Mouse (Mus musculus): Measurements from ENCODE around the gene Mfsd12. TPM values are rescaled to one million over a fixed set of nuclear protein-coding genes. Genes with fewer than 3 reads are reported as not detected.

Mfsd12 gene
- total and polyA plus RNA-seq, 2 experiments from 2014 or later = 10.1 to 23.4 TPM

DNA sequence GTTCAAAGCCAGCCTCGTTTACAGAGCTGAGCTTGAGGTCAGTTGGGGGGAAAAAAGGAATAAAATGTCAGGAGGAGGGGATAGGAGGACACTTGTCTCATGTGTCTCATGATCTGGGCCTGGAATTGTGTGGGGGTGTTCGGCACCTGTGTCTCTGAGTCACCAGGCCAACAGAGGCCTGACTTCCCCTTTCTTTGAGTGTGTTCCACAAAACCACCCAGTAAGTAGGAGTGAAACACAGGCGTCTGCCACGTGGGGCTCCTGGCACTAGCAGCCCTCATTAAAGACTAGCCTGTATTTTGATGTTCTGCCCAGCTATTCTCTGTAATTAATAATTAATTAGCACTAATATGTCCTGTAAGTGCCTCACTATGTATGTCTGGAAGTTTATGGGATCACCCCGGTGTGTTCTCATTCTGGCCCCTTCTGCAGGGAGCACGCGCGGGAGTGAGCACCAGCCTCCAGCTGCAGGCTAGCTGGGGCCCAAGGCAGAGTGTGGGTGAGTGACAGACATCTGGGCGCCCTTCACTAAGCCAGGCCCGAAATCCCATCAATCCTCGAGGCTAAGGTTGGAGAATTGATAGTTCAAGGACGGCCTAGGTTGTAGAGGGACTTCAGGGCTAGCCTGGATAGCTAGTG is 820 bp upstream of the Mfsd12 start:
- no peaks in the 10 kb centered on the region for H3K27me3 ChIP-seq (ENCODE audit: insufficient read depth, low read length)
- H3K4me2 ChIP-seq (ENCODE audit: low read depth) = peak overlapping the region; percentile 95; the same call in 1 of the 2 replicates
- 43% methylated on average over 12 of the region's 12 CpGs for WGBS
- no peak overlapping the region for H3K4me3 ChIP-seq (ENCODE audit: low read depth, low read length)
- ATAC-seq = no peak
- H3K27ac ChIP-seq (ENCODE audit: low read depth, low read length) = no peak overlapping the region
- no peak overlapping the region for H3K9ac ChIP-seq
- H3K4me1 ChIP-seq (ENCODE audit: insufficient read depth) = peaks cover 8% of the 10 kb centered on the region
- no peak for TF ChIP-seq CTCF (IDR thresholded peaks at IDR 0.05; ENCODE audit: low read depth)
- DNase-seq = no peak
- no peaks in the 10 kb centered on the region for H3K9me3 ChIP-seq (ENCODE audit: low read length)
- H3K36me3 ChIP-seq (ENCODE audit: insufficient read depth) = no peaks in the 10 kb centered on the region

DNA sequence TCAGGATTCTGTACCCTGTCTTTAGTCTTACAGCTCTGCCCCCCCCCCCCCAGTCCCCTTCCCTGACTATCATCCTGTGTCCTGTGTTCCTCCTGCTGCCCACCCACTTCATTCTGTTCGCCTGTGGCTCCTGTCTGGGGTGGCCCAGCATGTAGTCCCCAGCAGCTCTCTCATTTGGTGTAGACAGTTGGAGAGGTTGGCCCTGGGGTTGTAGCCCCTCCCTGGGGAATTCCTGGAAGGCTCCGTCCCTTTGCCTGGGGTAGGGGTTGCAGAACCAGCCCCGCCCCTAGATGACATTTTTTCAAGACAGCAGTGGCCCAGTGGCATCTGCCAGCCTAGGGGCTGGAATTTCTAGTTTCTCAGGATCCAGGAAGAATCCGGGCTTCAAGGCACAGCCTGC is 918 bp downstream of the Mfsd12 start:
- ATAC-seq (no peak), DNase-seq (no peak)
- no peak for TF ChIP-seq CTCF (IDR thresholded peaks at IDR 0.05; ENCODE audit: low read depth)
- Histone ChIP-seq H3K27me3 (ENCODE audit: insufficient read depth, low read length) (0 out of 2 replicates have a peak, but pooled peaks cover under 1% of the 10 kb centered on the region), H3K9me3 (ENCODE audit: low read length) (no peaks in the 10 kb centered on the region), H3K36me3 (ENCODE audit: insufficient read depth) (0 out of 2 replicates have a peak, but pooled peaks cover 8% of the 10 kb centered on the region), H3K4me1 (ENCODE audit: insufficient read depth) (peaks cover 8% of the 10 kb centered on the region), H3K4me3 (ENCODE audit: low read depth, low read length) (peak overlapping the region; percentile 80), H3K27ac (ENCODE audit: low read depth, low read length) (no peak overlapping the region), H3K4me2 (ENCODE audit: low read depth) (peak overlapping the region; percentile 95), H3K9ac (peak overlapping the region; percentile 70)
- WGBS = 31% methylated on average over 4 of the region's 4 CpGs

GRCm38 (mm10) chr10:81358841-81359240 is 1.6 kb downstream of the Mfsd12 start:
- no peak for TF ChIP-seq CTCF (IDR thresholded peaks at IDR 0.05; ENCODE audit: low read depth)
- Histone ChIP-seq H3K4me2 (ENCODE audit: low read depth) (peak overlapping the region; percentile 95; the same call in 1 of the 2 replicates), H3K9me3 (ENCODE audit: low read length) (no peaks in the 10 kb centered on the region), H3K9ac (no peak overlapping the region), H3K4me1 (ENCODE audit: insufficient read depth) (peaks cover 8% of the 10 kb centered on the region), H3K4me3 (ENCODE audit: low read depth, low read length) (no peak overlapping the region), H3K27ac (ENCODE audit: low read depth, low read length) (no peak overlapping the region), H3K36me3 (ENCODE audit: insufficient read depth) (0 out of 2 replicates have a peak, but pooled peaks cover 8% of the 10 kb centered on the region), H3K27me3 (ENCODE audit: insufficient read depth, low read length) (0 out of 2 replicates have a peak, but pooled peaks cover 7% of the 10 kb centered on the region)
- ATAC-seq = no peak
- 56% methylated on average over 1 of the region's 1 CpGs for WGBS
- no peak for DNase-seq

- DNase-seq (no peak), ATAC-seq (no peak)
- Histone ChIP-seq H3K9me3 (ENCODE audit: low read length) (no peaks in the 10 kb centered on the region), H3K4me1 (ENCODE audit: insufficient read depth) (peaks cover 12% of the 10 kb centered on the region), H3K9ac (no peak overlapping the region), H3K4me3 (ENCODE audit: low read depth, low read length) (no peak overlapping the region), H3K36me3 (ENCODE audit: insufficient read depth) (0 out of 2 replicates have a peak, but pooled peaks cover 8% of the 10 kb centered on the region), H3K4me2 (ENCODE audit: low read depth) (no peak overlapping the region), H3K27me3 (ENCODE audit: insufficient read depth, low read length) (0 out of 2 replicates have a peak, but pooled peaks cover 7% of the 10 kb centered on the region), H3K27ac (ENCODE audit: low read depth, low read length) (no peak overlapping the region)
- no peak for TF ChIP-seq CTCF (IDR thresholded peaks at IDR 0.05; ENCODE audit: low read depth)
- 77% methylated on average over 8 of the region's 8 CpGs for WGBS
Measured at GRCm38 (mm10) chr10:81360721-81361120, 3.4 kb downstream of the Mfsd12 start.

DNA sequence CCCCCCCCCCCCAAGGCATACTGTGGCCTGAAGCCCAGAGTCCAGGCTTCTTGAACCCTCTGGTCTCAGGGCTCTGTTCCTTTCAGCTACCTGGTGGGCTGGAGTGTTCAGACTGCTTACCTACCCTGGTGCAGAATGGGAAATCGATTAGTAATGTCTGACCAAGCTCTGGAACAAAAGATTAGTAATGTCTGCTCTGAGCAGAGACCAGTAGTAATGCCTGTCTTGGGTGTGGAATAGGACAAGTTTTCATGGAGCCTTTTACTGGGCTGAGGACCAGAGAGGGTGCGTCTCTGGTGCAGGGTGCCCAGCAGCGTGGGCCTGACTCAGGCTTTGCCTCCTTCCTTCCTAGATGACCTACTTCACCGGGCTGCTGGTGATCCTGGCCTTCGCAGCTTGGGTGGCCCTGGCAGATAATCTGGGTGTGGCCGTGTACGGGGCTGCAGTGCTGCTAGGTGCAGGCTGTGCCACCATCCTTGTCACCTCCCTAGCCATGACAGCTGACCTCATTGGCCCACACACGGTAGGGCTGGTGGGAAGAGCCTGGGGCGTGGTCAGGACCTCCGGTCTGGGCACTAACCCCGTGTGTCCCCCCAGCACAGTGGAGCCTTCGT is 5.2 kb downstream of the Mfsd12 start:
- H3K27me3 ChIP-seq (ENCODE audit: insufficient read depth, low read length) = 0 out of 2 replicates have a peak, but pooled peaks cover 7% of the 10 kb centered on the region
- H3K4me3 ChIP-seq (ENCODE audit: low read depth, low read length) = no peak overlapping the region
- H3K36me3 ChIP-seq (ENCODE audit: insufficient read depth) = peaks cover 20% of the 10 kb centered on the region

DNA sequence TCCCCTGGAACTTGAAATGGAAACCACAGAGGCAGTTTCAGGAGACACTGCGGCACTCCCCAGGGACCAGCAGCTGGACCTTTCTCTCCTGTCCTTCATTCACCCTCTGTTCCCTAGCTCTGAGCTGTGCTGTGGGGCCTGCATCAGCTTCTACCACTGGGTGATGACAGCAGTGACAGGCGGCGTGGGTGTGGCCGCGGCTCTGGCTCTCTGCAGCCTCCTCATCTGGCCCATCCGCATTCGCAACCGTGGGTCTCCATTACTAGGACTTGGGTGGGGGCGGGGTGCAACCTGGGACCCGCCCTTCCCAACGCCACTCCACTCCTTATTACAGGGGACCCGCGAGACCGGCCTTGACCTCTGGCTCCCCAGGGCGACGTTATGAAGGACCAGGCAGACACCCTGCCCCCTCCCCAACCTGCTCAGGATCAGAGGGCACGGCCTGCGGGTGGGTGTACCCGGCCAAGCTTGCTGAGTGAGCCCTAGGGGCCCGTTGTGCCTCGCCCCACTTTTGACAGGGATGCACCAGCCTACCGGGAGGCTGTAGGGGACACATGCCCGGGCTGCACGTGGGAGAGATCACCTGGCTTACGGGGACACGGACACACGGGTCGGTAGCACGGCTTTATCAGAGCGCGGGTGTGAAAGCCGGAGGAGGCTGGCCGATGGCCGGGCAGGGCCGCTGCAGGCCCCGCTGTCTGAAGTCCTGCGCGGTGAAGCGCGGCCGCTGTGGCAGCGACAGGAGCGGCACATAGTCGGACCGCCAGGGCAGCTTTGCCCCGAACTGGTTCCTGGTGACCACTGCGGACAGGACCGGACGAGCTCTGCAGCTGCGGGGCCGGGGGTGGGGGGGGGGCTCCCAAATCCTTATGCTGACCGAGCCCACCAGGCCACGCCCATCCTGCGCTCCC is 6.4 kb downstream of the Mfsd12 start:
- H3K27ac ChIP-seq (ENCODE audit: low read depth, low read length) = no peak overlapping the region
- H3K4me2 ChIP-seq (ENCODE audit: low read depth) = peak overlapping the region; percentile 30
- H3K36me3 ChIP-seq (ENCODE audit: insufficient read depth) = peaks cover 32% of the 10 kb centered on the region
- no peak for DNase-seq
- 17% methylated on average over 54 of the region's 54 CpGs for WGBS
- H3K4me3 ChIP-seq (ENCODE audit: low read depth, low read length) = no peak overlapping the region; the same call in 1 of the 2 replicates
- no peak for TF ChIP-seq CTCF (IDR thresholded peaks at IDR 0.05; ENCODE audit: low read depth)
- no peak overlapping the region; the same call in 1 of the 2 replicates for H3K9ac ChIP-seq
- 0 out of 2 replicates have a peak, but pooled peaks cover 4% of the 10 kb centered on the region for H3K4me1 ChIP-seq (ENCODE audit: insufficient read depth)
- 0 out of 2 replicates have a peak, but pooled peaks cover 7% of the 10 kb centered on the region for H3K27me3 ChIP-seq (ENCODE audit: insufficient read depth, low read length)
- no peak for ATAC-seq
- no peaks in the 10 kb centered on the region for H3K9me3 ChIP-seq (ENCODE audit: low read length)

More for the DNA sequence above, 5.2 kb downstream of the Mfsd12 start:
- no peak for TF ChIP-seq CTCF (IDR thresholded peaks at IDR 0.05; ENCODE audit: low read depth)
- H3K27ac ChIP-seq (ENCODE audit: low read depth, low read length) = no peak overlapping the region
- H3K4me1 ChIP-seq (ENCODE audit: insufficient read depth) = peaks cover 12% of the 10 kb centered on the region
- DNase-seq = no peak
- 81% methylated on average over 12 of the region's 12 CpGs for WGBS
- H3K4me2 ChIP-seq (ENCODE audit: low read depth) = no peak overlapping the region
- no peak overlapping the region for H3K9ac ChIP-seq
- no peak for ATAC-seq
- H3K9me3 ChIP-seq (ENCODE audit: low read length) = no peaks in the 10 kb centered on the region

Data from forebrain, postnatal 0 days (tissue).